Mouse (Mus musculus) left cerebral cortex, adult 9 months (tissue): ENCODE data around the gene Sel1l.
"Not testable (repeated sequence)": the region's sequence is repeated elsewhere in the genome, so short reads cannot be mapped to it uniquely, and the experiment has no call there.

Source experiments
- DNase-seq, 2 experiments: peaks; one replicate each; pipeline ENCODE4 v3.0.0; 2022; ENCODE audit warnings: low spot score in 2 of 2

Sel1l gene

GRCm38 (mm10) chr12:91818726-91819125, 30.2 kb downstream of the Sel1l start:
- no peak for DNase-seq

GRCm38 (mm10) chr12:91815990-91816389, 33.0 kb downstream of the Sel1l start:
- peak in 1 of 2 experiments; percentile 58 for DNase-seq

- no peak for DNase-seq
Measured at GRCm38 (mm10) chr12:91815552-91815951, 33.4 kb downstream of the Sel1l start.

- DNase-seq = no peak
Measured at GRCm38 (mm10) chr12:91808911-91809310, 40.0 kb downstream of the Sel1l start.

GRCm38 (mm10) chr12:91807761-91808160, 41.2 kb downstream of the Sel1l start:
- DNase-seq = no peak

GRCm38 (mm10) chr12:91807095-91807494, 41.9 kb downstream of the Sel1l start:
- no peak for DNase-seq

- DNase-seq = no peak
Measured at GRCm38 (mm10) chr12:91804262-91804661, 44.7 kb downstream of the Sel1l start.

DNA sequence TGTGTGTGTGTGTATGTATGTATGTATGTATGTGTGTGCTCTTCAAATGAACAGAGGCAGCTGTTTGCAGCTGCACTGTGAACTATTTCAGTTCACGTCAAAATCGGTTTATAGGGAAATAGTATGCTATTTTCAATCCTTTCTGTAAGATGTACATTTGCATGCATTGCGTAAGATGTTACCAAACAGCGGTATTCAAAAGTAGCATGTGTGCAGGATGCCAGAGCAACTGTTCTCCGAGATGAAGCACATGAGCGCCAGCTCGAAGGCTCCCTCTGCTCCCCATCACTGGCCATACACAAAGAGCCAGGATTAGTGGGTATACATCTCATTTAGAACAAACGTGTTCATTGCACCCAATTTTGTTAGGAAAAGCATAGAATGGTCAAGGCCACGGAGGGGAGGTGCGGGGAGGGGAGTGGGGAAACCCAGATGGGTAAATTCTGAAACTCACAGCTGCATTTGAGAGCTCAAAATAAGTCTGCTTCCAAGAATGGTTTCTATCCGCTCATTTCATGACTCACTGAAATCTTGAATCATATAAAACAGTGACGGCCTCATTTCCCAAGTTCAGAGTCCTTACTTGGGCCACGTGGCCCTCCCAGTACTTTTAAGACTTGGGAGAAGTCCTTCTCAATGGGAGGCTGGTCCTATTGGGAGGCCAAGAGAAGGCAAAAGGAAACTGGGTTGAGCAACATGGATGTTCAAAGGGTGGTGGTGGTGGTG, 45.6 kb downstream of the Sel1l start:
- peak; percentile 26 to 53 for DNase-seq

DNA sequence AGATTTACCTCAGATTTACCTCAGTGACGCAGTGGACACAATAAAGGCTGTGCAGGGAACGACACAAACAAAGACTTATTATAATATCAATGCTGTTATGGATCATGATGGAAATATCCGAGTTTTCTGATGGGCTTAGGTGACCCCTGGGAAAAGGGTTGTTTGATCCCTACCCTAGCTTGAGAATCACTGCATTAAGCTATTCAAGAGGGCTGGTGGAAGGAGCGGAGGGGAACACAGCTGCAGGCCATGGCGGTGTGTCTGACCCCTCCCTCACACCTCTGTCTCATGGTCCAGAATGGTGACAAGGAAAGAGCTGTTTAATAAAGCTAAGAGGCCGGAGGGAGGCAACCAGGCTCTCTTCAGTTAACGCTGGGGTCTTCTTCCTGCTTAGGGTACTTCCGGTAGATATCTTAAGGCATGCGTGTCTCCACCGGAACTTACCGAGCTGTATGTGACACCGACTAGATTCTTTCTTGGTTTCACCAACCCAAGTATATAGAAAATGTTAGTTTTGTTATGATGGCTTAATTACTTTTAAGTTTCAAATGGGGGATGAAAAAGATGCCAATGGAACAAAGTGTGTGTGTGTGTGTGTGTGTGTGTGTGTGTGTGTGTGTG, 46.3 kb downstream of the Sel1l start:
- DNase-seq = no peak

GRCm38 (mm10) chr12:91800861-91801385, 48.0 kb downstream of the Sel1l start:
- no peak for DNase-seq

DNA sequence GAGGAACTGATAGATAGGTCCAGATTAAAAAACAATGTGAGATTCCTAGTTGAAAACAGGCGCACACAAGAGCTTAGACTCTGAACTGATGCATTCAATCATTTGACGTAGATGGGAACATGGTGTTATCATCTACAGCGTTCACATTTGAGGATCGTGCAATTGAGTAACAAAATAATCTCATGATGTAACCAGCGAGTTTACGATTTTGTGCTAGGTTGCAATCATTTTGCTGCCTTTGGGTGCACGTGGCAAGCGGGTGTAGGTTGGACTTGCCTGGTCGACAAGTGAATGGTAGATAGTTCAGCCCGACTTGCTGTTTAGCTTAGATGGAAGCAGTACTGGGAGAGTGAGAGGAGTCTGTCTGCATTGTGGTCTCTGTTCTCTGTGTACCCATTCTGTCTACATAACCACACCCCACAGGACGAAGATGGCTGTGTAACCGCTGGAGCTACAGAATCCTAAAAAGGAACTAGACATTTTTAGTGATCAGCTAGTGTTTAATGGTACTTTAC, 49.1 kb downstream of the Sel1l start:
- DNase-seq = no peak

DNA sequence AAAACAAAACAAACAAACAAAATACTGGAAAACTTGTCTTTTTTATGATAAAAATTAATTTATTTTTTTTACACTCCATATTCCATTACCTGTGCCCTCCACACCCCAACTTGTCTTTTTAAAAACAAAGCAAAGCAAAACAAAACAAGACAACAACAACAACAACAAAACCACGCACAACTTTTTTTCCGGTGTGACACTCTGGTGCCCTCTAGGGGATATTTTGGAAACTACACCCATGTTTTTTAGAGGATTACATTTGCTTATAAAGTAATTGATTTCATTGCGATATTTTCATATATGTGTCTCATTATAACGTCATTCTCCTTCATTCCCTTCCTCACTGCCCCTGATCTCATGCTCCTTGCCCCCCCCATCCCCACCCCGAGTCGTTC, 49.6 kb downstream of the Sel1l start:
- no peak for DNase-seq

- no peak for DNase-seq
Measured at GRCm38 (mm10) chr12:91798720-91799378, 50.1 kb downstream of the Sel1l start.

DNA sequence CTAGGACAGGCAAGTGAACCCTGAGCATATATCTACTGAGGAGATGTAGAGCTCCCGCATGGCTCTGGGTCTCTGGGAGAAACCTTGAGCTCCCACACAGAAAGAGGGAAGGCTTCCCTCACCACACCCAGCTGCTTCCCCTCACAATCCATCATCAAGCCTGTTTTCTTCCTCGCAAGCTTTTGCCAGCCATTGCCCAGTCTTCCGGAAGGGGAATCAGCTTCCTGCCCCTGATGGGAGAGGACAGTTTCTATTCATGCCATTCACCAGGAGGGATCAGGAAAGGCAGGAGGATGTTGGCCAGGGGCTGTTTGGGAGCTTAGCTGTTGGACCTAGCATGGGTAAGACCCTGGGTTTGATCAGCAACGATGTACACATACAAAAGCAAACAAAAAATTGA, 52.2 kb downstream of the Sel1l start:
- DNase-seq = no peak

GRCm38 (mm10) chr12:91793266-91793665, 55.7 kb downstream of the Sel1l start:
- no peak for DNase-seq

DNA sequence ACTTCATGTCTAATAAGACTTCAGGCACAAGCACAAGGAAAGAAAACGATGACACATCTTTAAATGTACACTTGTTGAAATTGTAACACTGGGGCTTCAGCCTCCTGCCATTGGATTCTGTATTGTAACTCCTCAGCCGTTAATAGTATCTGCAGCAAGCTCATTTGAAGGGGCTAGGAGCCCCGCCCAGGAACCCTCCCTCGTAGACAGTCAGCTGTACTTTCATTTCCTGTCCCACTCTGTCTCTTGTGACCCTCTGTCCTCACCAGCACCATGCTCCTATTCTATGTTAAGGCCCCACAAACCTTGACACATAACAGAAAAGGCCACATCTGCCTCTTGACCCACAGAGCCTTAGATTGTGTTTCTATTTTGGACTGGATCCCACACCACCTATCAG, 57.1 kb downstream of the Sel1l start:
- no peak for DNase-seq

GRCm38 (mm10) chr12:91789801-91790200, 59.2 kb downstream of the Sel1l start:
- DNase-seq = peak; percentile 37 to 81

- not testable (repeated sequence) for DNase-seq
Measured at GRCm38 (mm10) chr12:91788446-91788845, 60.5 kb downstream of the Sel1l start.

- no peak for DNase-seq
Measured at GRCm38 (mm10) chr12:91787959-91788437, 61.0 kb downstream of the Sel1l start, which contains the start of gene Ston2. Gene Ston2 (minus strand): TSS chr12:91788387.

DNA sequence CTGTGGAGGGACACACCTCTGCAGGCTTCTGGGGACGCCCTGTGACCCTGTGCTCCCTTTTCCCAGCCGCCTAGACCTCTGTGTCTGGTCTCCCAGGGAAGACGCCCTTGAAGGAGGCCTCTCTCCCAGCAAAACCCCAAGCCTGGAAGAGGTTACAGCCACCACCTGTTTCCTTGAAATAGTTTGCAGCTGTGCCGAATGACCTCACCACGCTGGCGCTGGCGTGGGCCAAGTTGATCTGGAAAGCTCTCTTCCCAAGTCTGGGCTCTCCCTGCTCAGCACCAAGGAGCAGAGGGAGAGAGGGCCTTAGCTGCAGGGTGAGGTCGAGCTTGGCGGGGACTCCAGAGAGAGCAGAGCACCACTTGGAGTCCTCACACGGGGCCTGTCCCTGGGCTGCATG, 62.6 kb downstream of the Sel1l start:
- no peak for DNase-seq

DNA sequence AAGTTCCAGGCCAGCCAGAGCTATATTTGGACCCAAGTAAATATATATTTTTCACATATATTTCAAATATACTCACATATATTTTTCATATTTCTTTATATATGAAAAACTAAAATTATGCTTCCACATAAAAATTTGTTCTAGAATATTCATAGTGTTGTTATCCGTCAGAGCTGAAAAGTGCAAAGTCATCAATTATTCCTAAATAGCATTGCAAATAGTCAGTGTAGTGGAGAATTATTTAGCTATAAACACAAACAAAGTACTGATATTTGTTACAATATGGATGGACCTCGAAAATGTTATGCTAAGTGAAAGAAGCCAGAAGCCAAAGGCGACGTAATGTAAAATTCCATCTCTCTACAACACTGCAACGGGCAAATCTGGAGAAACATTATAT, 67.5 kb downstream of the Sel1l start:
- no peak for DNase-seq

GRCm38 (mm10) chr12:91780531-91780930, 68.4 kb downstream of the Sel1l start:
- DNase-seq = no peak
